Mouse (Mus musculus) lung, adult 2 months (tissue): ENCODE results near the gene Xpr1.

Source experiments
- CTCF ChIP-seq: fragments of 200-500 bp; IDR thresholded peaks from 2 replicates; pipeline ENCODE4 v1.5.1; 2011; ENCODE audit warnings: mild to moderate bottlenecking, low read length, control low read depth; ENCODE audit not compliant: insufficient read depth
- POLR2A ChIP-seq: fragments of 200-500 bp; IDR thresholded peaks from 2 replicates; pipeline ENCODE4 v1.6.1; 2011; ENCODE audit warnings: low read depth, mild to moderate bottlenecking, control low read depth, low read length, borderline replicate concordance; ENCODE audit errors: extremely low read depth

DNA sequence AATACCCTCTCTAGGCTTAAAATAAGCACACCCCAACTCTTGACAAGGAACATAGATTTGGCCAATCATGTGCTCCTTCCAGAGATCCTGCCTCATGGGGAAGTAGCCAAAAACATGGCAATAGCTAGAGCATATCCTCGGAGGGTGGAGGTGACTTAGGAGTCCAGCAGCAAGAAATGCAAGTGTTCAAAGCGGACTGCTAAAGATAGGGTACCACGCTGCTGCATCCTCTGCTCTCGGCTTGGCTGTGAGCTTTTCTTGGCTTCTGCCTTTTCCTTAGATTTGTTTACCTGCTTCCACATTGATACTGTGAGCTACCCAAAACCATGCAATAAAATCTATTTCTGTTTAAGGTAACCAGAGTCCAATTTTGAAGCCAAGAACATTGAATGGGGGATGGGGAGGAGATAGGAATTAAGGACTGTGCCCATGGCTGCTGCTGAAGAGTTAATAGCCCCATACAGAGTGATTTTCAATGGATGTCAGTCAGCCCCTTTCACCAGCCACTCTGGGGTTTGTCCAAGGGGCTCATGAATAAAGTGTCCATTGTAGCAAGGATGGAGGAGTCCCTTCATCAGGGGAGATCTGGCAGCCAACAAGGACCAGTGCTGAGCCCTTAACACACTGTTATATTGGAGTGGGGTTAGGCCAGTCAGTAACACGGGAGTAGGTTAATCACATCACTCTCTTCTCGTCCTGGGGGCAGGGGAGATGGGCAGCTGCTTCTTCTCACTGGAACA is 10.1 kb upstream of the Xpr1 start:
- TF ChIP-seq POLR2A, result no peak
- TF ChIP-seq CTCF, result no peak
